Mouse (Mus musculus) cerebellum, adult 2 months (tissue): Measurements from ENCODE around the gene Ltbp3.

Experiments
- CTCF ChIP-seq: fragments of 200-500 bp; IDR thresholded peaks from 2 replicates; pipeline ENCODE4 v1.5.1; 2011; ENCODE audit warnings: low read depth, mild to moderate bottlenecking, control low read depth, low read length, moderate library complexity, borderline replicate concordance; ENCODE audit not compliant: insufficient read depth
- POLR2A ChIP-seq: fragments of 200-500 bp; IDR thresholded peaks from 2 replicates; pipeline ENCODE4 v1.6.1; 2011; ENCODE audit warnings: low read length, control low read depth, borderline replicate concordance; ENCODE audit not compliant: insufficient read depth

DNA sequence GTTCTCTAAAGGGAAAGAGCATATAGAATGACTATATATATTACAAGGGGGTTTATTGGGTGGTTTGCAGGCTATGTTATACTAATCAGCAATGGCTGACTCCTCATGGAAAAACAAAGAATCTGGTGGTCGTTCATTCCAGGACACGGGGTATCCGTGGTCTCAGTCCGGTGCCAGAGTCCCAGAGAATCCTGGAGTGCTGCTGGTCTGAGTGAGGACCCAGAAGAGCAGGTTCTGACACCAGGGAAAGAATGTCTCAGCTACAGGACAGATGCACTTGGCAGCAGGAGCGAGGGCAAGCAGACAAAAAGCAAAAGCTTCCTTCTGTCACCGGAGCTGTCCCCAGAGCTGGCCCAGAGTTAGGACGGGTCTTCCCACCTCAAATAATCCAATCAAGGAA is 47.9 kb downstream of the Ltbp3 start:
- no peak for TF ChIP-seq CTCF
- TF ChIP-seq POLR2A: no peak
